Mouse (Mus musculus) small intestine, adult 2 months (tissue): ENCODE measurements at regions not wholly inside any gene's neighbourhood (a gene's known extent, or its start where the extent isn't known, plus 50 kb on each side); places are given as distances from the start of the nearest gene placed in this dataset.

ENCODE experiments used
- H3K27ac ChIP-seq: fragments of 200-500 bp; 2 replicates; pipeline ENCODE4 v1.5.1; 2012; ENCODE audit warnings: low read depth, low read length, control low read depth, inconsistent platforms; ENCODE audit not compliant: insufficient read depth
- H3K27me3 ChIP-seq: fragments of 200-500 bp; 2 replicates; pipeline ENCODE4 v1.6.1; 2012; ENCODE audit warnings: mild to moderate bottlenecking, moderate library complexity, low read length, inconsistent platforms; ENCODE audit not compliant: control insufficient read depth, insufficient read depth
- H3K36me3 ChIP-seq: fragments of 200-500 bp; 2 replicates; pipeline ENCODE4 v1.6.1; 2012; ENCODE audit warnings: mild to moderate bottlenecking, low read length, control low read depth, inconsistent platforms; ENCODE audit not compliant: control insufficient read depth, insufficient read depth
- H3K4me1 ChIP-seq: fragments of 200-500 bp; 2 replicates; pipeline ENCODE4 v1.6.1; 2012; ENCODE audit warnings: low read length, inconsistent platforms, mixed read lengths; ENCODE audit not compliant: control insufficient read depth, insufficient read depth, insufficient read length
- H3K4me3 ChIP-seq: fragments of 200-500 bp; 2 replicates; pipeline ENCODE4 v1.5.1; 2012; ENCODE audit warnings: low read depth, mild to moderate bottlenecking, control low read depth, inconsistent platforms, low read length, moderate library complexity
- CTCF ChIP-seq: fragments of 200-500 bp; IDR thresholded peaks from 2 replicates; pipeline ENCODE4 v1.5.1; 2012; ENCODE audit warnings: low read depth, mild to moderate bottlenecking, control low read depth, inconsistent platforms, low read length, moderate library complexity, mixed read lengths; ENCODE audit not compliant: insufficient replicate concordance, insufficient read length; ENCODE audit errors: extremely low read depth
- POLR2A ChIP-seq: fragments of 200-500 bp; IDR thresholded peaks from 2 replicates; pipeline ENCODE4 v1.6.1; 2012; ENCODE audit warnings: low read depth, mild to moderate bottlenecking, control low read depth, inconsistent platforms, low read length, moderate library complexity
- WGBS: fragments of 180-500 bp; shearing (Covaris S2); methylation state at CpG from one replicate; pipeline ENCODE4 v1.1.7; 2018; 5-methylcytosine and 5-hydroxymethylcytosine counted together

DNA sequence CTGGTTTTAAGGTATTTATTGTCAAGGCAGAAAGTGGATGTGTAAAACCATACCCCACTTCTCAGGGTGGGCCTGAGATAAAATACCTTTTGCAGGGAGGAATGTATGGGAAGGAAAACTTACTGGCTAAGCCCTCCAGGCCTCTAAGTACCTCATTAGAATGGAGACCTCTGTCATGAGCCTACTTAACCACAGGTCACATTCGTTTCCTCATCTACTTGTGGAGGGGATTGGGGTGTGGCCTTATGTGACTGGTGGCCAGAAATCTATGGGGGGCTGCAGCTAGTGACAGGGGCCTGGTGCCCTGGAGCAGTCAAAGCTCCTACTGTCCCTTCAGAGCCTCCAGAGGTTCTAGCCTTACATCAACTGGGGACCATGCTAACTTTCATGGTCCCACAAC lies 1020.0 kb downstream of the Adam6a start:
- Histone ChIP-seq H3K4me1 (no peaks in the 10 kb centered on the region), H3K27me3 (no peaks in the 10 kb centered on the region), H3K4me3 (no peak overlapping the region), H3K36me3 (no peaks in the 10 kb centered on the region), H3K27ac (no peak overlapping the region)
- WGBS = 26% methylated on average over 1 of the region's 1 CpGs
- TF ChIP-seq POLR2A = no peak

GRCm38 (mm10) chr12:114564329-114564728 lies 1020.6 kb downstream of the Adam6a start:
- Histone ChIP-seq H3K4me3 (no peak overlapping the region), H3K4me1 (no peaks in the 10 kb centered on the region), H3K36me3 (no peaks in the 10 kb centered on the region), H3K27me3 (no peaks in the 10 kb centered on the region), H3K27ac (no peak overlapping the region)
- TF ChIP-seq CTCF (no peak), POLR2A (no peak)
- WGBS = 60% methylated on average over 2 of the region's 2 CpGs

DNA sequence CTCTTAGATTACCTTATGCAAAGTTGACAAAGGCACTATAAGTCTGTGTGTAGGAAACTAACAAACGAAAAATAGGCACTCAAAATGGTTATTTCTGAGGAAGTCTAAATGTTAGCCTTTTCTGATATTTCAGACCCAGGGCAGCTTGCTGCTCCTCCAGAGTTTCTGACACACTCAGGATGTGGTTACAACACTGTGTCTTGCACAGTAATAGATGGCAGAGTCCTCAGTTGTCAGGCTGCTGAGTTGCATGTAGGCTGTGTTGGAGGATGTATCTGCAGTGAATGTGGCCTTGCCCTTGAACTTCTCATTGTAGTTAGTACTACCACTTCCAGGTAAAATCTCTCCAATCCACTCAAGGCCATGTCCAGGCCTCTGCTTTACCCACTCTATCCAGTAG lies 1039.7 kb downstream of the Adam6a start:
- WGBS = 39% methylated on average over 1 of the region's 1 CpGs
- TF ChIP-seq POLR2A = no peak
- no peak for TF ChIP-seq CTCF
- Histone ChIP-seq H3K4me3 (no peak overlapping the region), H3K27me3 (no peaks in the 10 kb centered on the region), H3K27ac (no peak overlapping the region), H3K36me3 (no peaks in the 10 kb centered on the region), H3K4me1 (no peaks in the 10 kb centered on the region)

DNA sequence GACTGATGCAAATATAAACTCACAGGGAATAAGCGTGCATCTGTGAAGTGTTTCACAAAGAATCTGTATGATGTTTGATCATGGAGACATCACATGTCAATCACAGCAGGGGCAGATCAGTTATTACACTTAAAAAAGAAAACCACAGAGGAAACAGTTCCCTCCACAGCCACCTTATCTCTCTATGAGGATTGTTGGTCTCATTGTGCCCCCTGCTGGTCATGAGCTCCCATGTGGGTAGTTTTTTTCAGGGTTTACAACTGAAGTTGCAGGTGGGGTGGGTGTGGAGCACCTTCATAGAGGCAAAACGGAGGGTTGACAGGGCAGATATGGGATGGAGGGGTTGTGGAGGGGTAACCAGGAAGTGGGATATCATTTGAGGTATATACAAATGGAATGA lies 1043.5 kb downstream of the Adam6a start:
- no peaks in the 10 kb centered on the region for H3K27me3 ChIP-seq
- no peak overlapping the region for H3K4me3 ChIP-seq
- no peak for TF ChIP-seq POLR2A
- H3K4me1 ChIP-seq = no peaks in the 10 kb centered on the region
- H3K27ac ChIP-seq = no peak overlapping the region
- no peaks in the 10 kb centered on the region for H3K36me3 ChIP-seq
- WGBS = 65% methylated on average over 2 of the region's 2 CpGs

- Histone ChIP-seq H3K4me3 (no peak overlapping the region), H3K27ac (no peak overlapping the region), H3K4me1 (no peaks in the 10 kb centered on the region), H3K27me3 (no peaks in the 10 kb centered on the region), H3K36me3 (no peaks in the 10 kb centered on the region)
- TF ChIP-seq POLR2A (no peak), CTCF (no peak)
- WGBS = 60% methylated on average over 1 of the region's 1 CpGs
These were observed 1054.0 kb downstream of the Adam6a start for GRCm38 (mm10) chr12:114597672-114598071.

DNA sequence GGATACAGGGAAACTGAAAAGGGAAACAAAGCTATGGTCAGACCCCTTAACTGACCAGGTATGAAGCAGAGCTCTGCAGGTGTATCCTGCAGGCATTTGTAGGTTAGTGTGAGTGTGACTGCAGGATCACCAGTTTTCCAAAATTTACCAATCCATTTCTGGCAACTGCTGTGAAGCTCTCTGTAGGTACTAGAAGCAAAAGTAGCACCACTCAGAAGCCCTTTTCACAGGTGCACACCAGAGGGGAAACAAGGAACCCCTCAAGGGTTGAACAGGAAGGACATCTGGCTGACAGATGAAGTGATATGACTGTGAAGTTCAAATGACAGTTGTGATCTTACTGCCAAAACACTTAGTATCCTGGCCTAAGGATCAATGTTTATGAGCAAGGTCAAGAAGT lies 1065.5 kb downstream of the Adam6a start:
- no peak overlapping the region for H3K4me3 ChIP-seq

DNA sequence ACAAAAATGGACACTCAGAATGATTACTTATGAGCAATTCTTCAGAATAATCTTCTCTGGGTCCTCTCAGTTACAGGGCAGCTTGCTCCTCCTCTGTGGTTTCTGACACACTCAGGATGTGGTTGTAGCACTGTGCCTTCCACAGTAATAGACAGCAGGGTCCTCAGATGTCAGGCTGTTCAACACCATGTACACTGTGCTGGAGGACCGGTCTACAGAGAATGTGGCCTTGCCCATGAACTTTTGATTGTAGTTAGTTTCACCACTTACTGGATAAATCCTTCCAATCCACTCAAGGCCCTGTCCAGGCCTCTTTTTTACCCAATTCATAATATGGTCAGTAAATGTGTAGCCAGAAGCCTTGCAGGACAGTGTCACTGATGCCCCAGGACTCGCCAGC lies 1068.4 kb downstream of the Adam6a start:
- Histone ChIP-seq H3K27ac (no peak overlapping the region), H3K4me1 (no peaks in the 10 kb centered on the region), H3K4me3 (no peak overlapping the region), H3K36me3 (no peaks in the 10 kb centered on the region), H3K27me3 (no peaks in the 10 kb centered on the region)
- no peak for TF ChIP-seq POLR2A
- no peak for TF ChIP-seq CTCF
- 61% methylated on average over 2 of the region's 2 CpGs for WGBS

More for the DNA sequence above, 1065.5 kb downstream of the Adam6a start:
- Histone ChIP-seq H3K36me3 (no peaks in the 10 kb centered on the region), H3K27ac (no peak overlapping the region), H3K4me1 (no peaks in the 10 kb centered on the region), H3K27me3 (no peaks in the 10 kb centered on the region)
- TF ChIP-seq POLR2A (no peak), CTCF (no peak)

GRCm38 (mm10) chr12:114615179-114615578 lies 1071.5 kb downstream of the Adam6a start:
- no peak overlapping the region for H3K27ac ChIP-seq
- TF ChIP-seq POLR2A (no peak), CTCF (no peak)
- no peak overlapping the region for H3K4me3 ChIP-seq
- no peaks in the 10 kb centered on the region for H3K27me3 ChIP-seq
- H3K4me1 ChIP-seq = no peaks in the 10 kb centered on the region
- WGBS = 60% methylated on average over 3 of the region's 3 CpGs
- H3K36me3 ChIP-seq = no peaks in the 10 kb centered on the region
